Mouse (Mus musculus): ENCODE data around the gene Plxdc1.
"Not testable (repeated sequence)": the region's sequence is repeated elsewhere in the genome, so short reads cannot be mapped to it uniquely, and the experiment has no call there.

Plxdc1 gene

GRCm38 (mm10) chr11:97955146-97955902 is 30.9 kb downstream of the Plxdc1 start:
- no peak for DNase-seq (ENCODE audit: low spot score)

- no peak for DNase-seq (ENCODE audit: low spot score)
Observed at GRCm38 (mm10) chr11:97954469-97955141, 31.6 kb downstream of the Plxdc1 start.

- no peak for DNase-seq (ENCODE audit: low spot score)
Observed at GRCm38 (mm10) chr11:97953939-97954275, 32.3 kb downstream of the Plxdc1 start.

GRCm38 (mm10) chr11:97953179-97953938 is 32.9 kb downstream of the Plxdc1 start:
- DNase-seq (ENCODE audit: low spot score): no peak

- no peak for DNase-seq (ENCODE audit: low spot score)
Observed at GRCm38 (mm10) chr11:97952367-97953006, 33.8 kb downstream of the Plxdc1 start.

- DNase-seq (ENCODE audit: low spot score): no peak
Observed at GRCm38 (mm10) chr11:97949703-97950475, 36.4 kb downstream of the Plxdc1 start.

GRCm38 (mm10) chr11:97947426-97947825 is 38.8 kb downstream of the Plxdc1 start:
- DNase-seq (ENCODE audit: low spot score): no peak

GRCm38 (mm10) chr11:97945738-97946289 is 40.4 kb downstream of the Plxdc1 start:
- not testable (repeated sequence) for DNase-seq (ENCODE audit: low spot score)

GRCm38 (mm10) chr11:97945031-97945430 is 41.2 kb downstream of the Plxdc1 start:
- peak; percentile 33 for DNase-seq (ENCODE audit: low spot score)

GRCm38 (mm10) chr11:97943256-97943655 is 43.0 kb downstream of the Plxdc1 start:
- DNase-seq (ENCODE audit: low spot score): no peak

- DNase-seq (ENCODE audit: low spot score): no peak
Observed at GRCm38 (mm10) chr11:97942420-97943111, 43.7 kb downstream of the Plxdc1 start.

- no peak for DNase-seq (ENCODE audit: low spot score)
Observed at GRCm38 (mm10) chr11:97937469-97938105, 48.7 kb downstream of the Plxdc1 start.

- DNase-seq (ENCODE audit: low spot score): peak; percentile 59
Observed at GRCm38 (mm10) chr11:97936758-97937157, 49.5 kb downstream of the Plxdc1 start.

- DNase-seq (ENCODE audit: low spot score): no peak
Observed at GRCm38 (mm10) chr11:97935913-97936575, 50.2 kb downstream of the Plxdc1 start.

GRCm38 (mm10) chr11:97933553-97933952 is 52.7 kb downstream of the Plxdc1 start:
- no peak for DNase-seq (ENCODE audit: low spot score)

GRCm38 (mm10) chr11:97928905-97929304 is 57.3 kb downstream of the Plxdc1 start:
- no peak for DNase-seq (ENCODE audit: low spot score)

GRCm38 (mm10) chr11:97924217-97924616 is 62.0 kb downstream of the Plxdc1 start:
- no peak for DNase-seq (ENCODE audit: low spot score)

GRCm38 (mm10) chr11:97923639-97924038 is 62.6 kb downstream of the Plxdc1 start:
- DNase-seq (ENCODE audit: low spot score): no peak

GRCm38 (mm10) chr11:97915974-97916503 is 70.2 kb downstream of the Plxdc1 start:
- no peak for DNase-seq (ENCODE audit: low spot score)
